Mouse (Mus musculus) C2C12 (cell line): ENCODE measurements around the gene Ankrd63.

ENCODE experiments used
- CTCF ChIP-seq: IDR thresholded peaks from one replicate; pipeline ENCODE4 v1.5.1; 2011; ENCODE audit not compliant: control insufficient read depth, insufficient read depth, insufficient read length
- MAX ChIP-seq: IDR thresholded peaks from one replicate; pipeline ENCODE4 v1.6.1; 2011; ENCODE audit warnings: mild to moderate bottlenecking, control low read depth

- TF ChIP-seq CTCF (no peak), MAX (no peak)
Measured at GRCm38 (mm10) chr2:118673686-118674465, 29.9 kb downstream of the Ankrd63 start.
